Mouse (Mus musculus): Measurements from ENCODE around the gene Wdr90.

Wdr90 gene

DNA sequence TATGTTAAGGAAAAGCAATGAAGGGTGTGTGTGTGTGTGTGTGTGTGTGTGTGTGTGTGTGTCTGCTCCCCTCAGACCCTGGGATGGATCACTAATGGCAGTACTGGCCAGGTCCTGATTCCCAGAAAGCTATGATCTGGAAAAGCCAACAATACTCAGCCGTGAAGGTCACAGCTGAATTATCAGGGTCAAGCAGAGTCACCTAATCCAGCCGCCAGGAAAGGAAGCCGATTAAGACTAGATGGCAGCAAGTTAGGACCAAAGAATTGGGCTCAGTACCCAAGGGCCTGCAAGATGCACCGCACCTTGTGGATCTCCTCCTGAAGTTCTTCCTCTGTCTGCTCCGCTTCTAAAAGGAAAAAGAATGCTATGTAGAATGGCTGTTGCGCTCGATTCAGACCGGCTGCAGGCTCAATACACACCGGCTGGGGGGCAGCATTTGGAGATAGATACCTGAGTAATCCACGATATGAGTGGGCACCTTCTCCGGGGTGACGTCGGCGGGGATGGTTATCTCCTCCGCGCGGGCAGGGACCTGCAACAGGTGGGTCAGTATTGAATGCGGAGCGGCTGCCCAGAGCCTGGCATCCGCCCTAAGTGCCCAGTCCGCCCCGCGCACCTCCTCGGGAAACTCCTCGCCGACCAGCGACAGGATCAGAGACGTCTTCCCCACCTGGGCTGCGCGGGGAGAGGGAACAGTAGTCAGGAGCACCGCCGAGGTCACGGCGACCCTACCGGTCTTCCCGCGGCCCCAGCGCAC lies 17.5 kb downstream of the Wdr90 start:
- peak; percentile 63 for DNase-seq

DNA sequence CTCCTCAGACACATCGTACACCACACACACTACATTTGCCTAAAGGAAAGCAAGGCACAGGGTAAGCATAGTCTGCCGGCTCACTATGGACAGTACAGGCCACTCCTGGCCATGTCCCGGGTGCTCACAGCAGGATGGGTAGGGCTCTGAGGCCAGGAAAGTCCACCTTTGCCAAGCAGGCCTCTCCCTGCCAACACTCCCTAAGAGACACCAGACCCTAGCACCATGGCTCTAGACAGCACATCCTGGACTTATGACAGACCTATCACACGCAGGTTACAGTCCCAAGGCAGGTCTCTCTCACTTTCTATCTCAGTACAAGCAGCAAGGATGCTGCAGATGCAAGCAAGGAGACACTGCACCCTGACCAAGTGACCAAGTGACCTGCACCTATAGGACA lies 18.2 kb downstream of the Wdr90 start:
- peak; percentile 53 for DNase-seq

DNA sequence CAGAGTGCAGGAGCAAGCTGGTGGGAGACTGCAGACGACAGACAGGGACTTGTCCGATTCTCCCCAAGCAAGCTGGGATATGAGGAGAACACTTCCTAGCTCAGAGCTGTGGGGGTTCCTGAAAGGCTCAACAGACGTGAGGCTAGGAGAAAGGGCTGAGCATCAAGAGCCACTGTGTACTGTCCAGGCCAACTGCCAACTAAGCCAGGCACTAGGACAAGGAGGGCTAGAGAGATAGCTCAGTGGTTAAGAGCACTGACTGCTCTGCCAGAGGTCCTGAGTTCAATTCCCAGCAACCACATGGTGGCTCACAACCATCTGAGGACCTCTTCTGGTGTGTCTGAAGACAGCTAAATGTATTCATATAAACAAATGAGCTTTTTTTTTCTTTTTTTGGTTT lies 18.8 kb downstream of the Wdr90 start:
- peak; percentile 41 for DNase-seq

DNA sequence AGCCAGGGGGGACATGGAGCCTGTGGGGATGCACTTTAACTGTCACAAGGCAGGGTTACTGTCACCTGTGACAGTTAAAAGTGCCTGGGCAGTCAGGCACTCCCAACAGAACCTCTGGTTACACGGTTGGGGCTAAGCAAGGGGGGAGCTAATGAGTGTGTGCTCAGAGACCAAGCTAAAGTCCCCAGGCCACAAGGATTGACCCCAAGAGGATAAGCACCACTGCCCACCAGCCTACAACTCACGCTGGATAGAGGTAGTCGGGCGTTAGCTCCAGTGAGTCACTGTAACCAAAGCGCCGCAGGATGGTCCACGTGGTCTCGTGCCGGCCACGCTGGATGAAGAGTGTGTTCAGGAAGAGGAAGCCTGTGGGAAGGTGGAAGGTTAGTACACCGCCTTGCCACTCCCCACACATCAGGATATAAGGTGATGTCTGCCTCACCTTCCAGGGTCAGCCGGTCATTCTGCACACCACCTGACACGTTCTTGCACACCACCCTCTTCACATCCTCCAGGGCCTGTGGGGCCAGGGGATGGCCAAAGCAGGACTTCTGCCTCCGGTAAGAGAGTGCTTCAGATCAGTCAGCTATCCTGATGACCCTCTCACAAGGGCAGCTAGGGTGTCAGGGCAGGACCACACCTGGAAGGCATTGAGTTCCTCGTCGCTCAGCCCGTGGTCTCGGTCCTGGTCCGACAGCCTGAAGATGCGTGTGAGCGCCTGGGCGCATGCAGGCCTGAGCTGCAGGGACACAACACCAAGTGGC lies 20.0 kb downstream of the Wdr90 start, which contains the start of gene Gm20683:
Gm20683 (minus strand) TSS at position 647 of the 764 bp plus-strand sequence.
- peak; percentile 32 for DNase-seq

DNA sequence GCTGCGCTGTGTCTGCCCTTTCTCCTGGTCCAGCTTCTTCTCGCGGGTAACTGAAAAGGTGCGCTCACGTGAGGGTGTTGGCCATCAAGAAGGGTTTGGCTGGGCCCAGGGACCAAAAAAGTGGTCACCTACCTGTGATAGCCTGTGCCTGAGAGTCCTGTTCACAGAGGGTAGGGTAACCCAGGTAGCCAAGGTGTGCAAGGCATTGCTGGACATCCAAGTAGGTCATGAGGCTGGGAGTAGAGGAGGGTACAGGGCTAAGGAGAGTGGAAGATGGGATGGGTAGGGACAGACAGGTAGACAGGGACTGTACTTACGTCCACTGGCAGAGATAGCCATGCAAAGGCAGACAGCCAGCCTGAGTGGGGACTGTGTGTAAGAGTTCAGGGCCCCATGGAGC lies 20.8 kb downstream of the Wdr90 start:
- no peak for DNase-seq

DNA sequence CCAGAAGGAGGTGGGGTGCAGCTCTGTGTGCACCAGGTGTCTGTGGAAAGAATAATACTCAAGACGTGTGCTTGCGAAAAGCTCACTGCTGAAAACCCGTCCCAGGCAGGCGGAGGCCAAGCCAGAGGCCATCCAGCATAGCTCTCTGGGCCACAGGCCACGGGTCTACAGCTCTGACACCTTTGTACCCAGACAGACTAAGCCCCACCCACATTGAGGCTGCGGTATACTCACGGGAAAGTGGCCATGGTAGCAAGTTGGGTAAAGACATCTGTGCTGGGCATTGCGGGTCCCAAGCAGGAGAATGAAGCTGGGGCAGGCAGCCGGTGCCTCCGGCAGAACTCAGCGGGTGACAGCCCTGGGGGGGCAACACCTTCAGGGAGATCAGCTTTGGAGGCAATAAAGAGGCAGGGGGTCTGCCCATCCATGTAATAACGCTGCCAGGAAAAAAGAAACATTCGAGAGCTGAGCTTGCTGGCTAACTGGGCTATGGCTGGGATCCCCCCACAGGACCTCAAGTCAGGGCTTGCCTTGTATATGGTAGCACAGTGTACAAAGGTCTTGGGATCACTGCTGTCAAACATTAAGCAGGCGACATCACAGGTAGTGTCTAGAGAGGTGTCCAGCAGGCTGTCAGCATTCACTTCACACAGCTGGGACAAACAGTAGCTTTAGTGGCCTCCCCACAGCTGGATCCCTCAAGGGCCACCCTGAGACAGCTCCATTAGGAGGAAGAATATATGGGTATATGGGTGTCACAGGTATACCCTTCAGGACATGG lies 21.7 kb downstream of the Wdr90 start:
- peak; percentile 55 for DNase-seq

DNA sequence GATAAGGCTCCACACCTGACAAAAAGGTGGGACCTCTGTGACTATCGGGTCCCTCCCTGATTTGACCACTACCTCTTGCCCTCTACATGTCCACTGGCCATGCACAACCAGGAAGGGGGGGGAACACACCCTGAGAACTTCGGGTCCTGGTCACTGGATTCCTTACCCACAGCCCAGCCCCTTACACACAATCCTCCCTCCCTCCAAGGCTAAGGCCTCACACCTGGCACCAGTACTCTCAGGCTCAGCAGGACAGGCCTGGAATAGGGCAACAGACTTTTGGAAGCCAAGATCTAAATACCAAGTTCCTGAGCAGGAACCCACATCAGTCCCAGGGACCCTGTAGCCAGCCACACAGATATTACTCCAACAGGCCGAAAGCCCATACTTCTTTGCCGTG lies 22.4 kb downstream of the Wdr90 start:
- no peak for DNase-seq

DNA sequence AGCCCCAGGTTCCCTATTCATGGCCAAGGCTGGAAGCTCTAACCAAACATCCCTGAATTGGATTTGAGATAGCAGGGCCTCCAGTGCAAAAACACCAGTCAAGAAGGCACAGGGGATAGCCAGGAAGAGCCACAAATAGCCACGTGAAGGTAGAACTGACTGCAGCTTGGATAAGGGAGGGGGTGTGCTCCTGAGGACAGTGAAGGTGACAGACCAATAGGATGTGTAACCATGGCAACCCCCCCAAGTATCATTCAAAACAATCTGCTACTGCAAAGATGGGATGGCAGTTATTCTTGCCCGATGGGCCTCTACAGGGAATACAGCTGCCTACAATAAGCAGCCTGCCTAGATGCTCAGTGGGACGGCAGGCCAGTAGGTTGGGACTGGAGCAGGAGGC lies 23.8 kb downstream of the Wdr90 start:
- DNase-seq = no peak

DNA sequence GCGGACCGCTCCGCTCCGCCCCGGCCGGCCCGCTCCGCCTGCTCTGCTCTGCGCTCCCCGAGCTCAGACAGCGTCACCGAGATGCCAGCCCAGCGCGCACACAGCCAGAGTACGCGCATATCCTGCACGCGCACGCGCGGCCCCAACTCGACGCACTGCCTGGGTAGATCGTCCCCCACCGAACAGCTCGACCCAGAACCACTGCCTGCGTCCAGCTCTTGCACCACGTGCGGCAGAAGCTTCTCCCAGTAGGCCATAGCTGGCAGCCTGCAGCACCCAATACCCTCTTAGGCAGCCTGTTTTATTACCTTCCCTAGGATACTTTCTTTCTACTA lies 24.3 kb downstream of the Wdr90 start, which contains the start of gene Rhbdl1:
Rhbdl1 (minus strand) TSS at position 220 of the 335 bp plus-strand sequence.
- DNase-seq = peak; percentile 90

DNA sequence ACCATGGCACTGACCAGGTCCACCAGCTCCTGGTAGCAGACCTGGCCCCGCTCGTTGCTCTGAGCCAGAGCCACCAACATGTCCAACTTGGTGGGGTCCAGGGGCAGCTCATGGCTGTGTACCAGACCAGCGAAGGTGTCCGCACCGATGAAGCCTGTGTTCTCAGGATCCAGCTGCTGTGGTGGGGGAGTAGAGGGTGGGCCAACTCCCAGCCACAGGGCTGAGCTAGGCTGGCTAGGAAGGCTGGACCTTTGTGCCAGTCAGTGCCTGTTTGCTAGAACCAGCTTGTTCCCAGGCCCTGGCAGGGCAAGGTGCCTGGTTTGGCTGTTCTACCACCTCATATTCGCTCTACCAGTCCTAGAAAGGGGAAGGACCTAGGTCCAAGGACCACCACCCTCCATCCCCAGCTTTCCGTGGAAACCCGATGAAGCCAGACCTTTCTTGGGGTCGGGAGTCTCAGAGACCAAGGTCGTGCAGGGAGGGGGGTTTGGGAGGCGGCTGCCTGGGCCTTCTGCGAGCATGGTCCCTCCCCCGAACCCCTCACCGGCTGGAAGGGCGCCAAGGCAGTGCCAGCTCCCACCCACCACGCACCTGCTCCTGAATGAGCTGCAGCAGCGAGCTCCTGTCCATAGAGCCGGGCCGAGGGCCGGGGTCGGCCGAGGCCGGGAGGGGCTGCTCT lies 24.8 kb downstream of the Wdr90 start:
- no peak for DNase-seq

DNA sequence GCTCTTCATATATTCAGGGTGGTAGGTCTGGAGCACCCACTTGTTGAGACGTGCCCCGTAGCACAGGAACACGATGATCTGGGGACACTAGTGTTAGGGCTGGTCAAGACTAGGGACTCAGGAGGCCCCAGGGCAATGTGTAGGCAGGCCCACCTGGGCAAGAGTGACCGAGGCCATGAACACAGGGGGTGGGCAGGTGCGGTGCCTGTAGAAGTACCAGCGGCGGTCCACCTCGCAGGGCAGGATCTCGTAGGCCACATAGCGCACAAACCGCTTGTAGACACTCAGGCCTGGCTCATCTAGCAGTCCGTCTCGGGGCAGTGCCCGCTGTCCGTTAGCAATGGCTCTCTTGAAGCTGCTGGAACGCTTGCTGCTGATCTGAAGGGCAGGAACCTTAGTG lies 25.5 kb downstream of the Wdr90 start:
- DNase-seq = peak; percentile 63

DNA sequence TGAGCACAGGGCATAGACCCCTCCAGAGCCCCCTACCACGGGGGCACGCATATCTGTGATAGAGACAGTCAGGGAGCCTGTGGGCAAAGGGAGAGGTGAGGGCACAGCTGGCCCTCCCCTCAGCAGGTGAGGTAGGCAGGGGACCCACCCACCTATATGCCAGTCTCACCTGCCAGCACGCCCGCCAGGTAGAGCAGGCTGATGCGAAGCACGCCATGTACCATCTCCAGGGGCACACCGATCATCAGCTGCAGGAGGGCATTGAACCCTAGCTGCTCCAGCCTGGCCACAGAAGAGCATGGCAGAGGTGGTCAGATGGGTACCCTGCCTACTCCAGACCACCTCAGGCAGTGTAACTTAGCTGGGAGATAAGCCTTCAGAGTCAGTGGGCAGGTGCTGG lies 26.0 kb downstream of the Wdr90 start:
- DNase-seq = no peak

DNA sequence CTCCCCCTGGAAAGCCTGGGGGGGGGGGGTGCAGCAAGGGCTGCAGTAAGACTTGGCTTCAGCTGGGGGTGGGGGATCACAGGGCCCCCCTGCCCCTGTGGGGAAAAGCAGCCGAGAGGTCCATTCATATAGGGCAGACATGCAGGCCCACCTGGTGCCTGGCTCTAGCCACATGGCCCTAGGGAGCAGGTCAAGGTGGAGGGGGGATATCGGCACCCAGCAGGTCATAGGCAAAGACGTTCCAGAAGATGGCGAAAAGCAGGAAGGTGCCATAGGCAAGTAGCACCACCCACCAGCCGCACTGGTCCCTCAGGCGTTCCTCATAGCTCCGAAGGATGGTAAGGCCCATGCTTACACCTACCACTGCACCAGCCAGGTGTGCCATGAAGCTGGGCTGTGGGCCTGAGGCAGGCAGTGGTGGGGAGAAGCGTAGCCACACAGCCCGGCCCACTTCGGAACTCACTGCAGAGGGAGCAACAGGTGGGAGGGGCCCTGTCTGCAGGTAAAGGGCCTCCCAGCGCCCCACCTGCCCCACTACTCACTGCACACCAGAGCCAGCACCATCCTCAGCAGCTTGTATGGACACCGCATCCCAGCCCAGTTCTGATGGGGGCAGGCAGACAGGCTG lies 26.6 kb downstream of the Wdr90 start:
- DNase-seq = peak; percentile 76

DNA sequence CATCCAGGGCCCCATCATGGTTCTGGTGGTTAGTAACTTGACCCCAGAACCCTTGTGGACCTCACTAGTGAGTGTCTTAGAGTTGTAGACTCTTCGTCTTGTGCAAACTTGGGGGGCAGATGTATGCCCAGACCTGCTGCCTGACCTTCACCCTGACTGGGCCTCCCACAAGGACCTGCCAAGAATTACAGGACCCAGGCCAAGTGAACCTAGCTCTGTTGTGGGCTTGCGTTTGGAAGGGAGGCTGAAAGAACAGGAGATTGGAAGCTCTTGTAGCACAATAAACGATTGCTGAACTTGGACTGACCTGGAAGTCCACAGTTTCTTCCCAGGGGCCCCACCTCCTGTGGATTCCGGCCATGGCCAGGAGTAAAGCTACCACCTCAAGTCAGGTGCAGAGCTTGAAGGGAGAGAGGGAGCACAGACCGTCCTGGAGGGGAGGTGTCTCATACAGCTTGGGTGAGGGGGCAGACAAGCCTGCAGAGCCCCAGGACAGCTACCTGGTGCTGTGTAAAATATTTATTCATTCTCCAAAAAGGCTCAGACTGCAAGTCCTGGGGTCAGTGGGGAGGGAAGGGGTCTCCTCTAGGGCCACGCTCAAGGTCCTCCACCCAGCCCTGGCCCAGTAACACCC lies 27.2 kb downstream of the Wdr90 start:
- peak; percentile 75 for DNase-seq

DNA sequence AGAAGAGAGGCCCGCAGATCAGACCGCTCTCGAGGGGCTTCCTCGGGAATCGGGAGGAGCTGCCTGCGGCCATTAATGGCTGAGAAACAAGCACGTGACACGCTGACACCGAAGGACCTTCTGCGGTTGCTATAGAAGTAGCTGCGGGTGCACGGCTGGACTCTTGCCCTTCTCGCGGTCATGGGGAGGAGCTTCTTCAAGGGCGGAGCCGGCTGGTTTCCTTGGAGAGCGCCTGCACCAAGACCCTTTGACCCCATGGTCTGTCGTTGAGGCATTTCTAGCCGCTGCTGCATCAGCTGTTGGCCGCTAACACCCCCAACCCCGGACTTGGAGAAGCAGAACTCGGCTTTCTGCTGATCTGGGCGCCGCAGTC lies 28.0 kb downstream of the Wdr90 start, which contains the start of gene Stub1:
Stub1 (minus strand) TSS at position 114 of the 373 bp plus-strand sequence.
- DNase-seq = no peak

DNA sequence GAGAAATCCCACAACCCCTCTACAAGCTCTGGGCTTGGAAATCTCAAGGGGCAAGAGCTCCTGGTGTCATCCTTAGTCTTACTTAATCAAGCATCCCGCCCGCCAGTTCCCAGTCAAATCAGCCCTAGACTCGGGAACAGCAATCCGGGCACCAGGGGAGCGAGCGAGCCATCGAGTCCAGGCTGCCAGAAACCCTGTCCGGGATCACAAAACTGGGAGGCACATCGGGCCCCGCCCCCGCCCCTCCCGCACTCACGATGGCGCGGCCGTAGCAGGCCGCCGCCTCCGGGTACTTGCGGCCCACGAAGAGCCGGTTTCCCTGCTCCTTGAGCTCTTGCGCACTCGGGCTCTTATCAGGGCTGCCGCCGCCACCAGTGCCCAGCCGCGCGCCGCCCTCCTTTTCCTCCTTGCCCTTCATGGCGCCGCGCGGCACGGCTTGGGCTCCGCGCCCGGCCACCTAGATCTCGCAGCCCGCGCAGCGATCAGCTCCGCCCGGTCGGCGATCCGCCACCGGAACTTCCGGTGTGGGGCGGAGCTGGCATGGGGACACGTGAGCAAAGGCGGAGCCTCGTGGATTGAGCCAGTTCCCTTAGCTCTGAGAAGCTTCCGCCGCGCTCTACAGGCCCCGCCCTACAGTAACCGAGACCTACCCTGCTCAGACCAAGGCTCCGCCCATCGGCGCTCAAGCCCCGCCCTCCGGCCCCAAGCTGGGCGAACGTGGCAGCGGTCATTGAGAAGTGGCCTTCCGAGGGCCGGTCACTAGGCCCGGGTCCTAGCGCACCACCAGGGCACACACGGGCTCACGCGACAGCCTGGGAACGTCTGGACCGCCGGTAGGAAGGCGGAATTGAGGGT lies 28.6 kb downstream of the Wdr90 start:
- DNase-seq = peak; percentile 99

DNA sequence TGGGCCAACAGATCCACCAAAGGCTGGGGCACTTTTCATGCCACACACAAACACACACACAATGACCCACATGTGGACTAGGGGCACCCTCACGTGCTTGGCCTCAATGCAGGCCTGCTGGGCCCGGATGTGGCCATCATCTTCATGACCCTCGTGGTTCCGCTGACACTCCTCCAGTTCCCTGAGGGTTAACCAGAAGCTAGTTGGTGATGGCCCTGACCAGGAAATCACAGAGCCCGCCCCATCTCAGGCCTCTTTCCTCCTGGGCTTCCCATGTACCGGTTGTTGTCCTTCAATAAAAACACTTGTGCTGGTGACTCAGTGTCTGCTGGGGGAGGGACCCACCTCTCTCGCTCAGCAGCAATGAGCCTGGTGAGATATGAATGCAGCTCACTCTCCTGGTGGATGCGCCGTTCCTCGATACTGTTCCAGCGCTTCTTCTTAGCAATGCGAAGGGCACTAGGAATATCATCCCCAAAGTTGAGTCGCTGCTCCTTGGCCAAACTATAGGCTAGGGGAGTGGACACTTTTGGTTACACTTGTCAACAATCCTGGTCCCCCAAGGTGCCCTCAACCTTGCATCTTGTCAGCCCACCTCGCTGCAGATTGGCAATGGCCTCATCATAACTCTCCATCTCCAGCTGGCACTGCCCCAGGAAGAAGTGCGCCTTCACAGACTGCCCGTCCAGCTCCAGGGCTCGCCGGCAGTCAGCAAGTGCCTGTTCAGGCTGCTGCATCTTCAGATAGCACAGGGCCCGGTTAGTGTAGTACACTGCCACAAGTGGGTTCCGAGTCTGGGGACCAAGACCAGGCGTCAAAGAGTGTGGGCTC lies 29.6 kb downstream of the Wdr90 start:
- DNase-seq = peak; percentile 80

DNA sequence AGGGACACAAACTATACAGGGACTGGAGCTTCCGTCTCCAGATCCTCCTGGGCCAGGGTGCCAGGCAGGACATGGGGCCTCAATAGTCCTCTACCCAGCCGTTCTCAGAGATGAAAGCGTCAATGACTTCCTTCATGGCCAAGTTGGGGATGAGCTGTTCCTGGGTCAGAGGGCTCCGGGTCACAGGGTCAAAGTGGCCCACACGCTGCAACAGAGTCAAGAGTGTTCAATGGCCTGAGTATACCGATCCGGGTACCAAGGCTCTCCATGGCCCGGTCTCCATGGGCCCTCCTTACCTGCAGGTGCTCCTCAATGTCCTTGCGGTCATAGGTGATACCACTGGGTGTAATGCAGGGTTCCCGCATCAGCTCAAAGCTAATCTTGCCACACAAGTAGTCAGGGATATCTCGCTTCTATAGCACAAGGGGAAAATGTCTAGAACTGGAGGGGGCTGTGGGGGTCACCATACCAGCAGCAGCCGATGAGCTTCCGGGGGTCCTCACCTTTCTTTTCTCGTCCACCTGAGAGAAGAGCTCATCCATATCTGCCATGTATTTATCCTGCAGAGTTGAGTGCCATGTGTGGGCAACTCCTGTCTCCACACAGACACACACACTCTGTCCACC lies 30.4 kb downstream of the Wdr90 start:
- DNase-seq = peak; percentile 59

DNA sequence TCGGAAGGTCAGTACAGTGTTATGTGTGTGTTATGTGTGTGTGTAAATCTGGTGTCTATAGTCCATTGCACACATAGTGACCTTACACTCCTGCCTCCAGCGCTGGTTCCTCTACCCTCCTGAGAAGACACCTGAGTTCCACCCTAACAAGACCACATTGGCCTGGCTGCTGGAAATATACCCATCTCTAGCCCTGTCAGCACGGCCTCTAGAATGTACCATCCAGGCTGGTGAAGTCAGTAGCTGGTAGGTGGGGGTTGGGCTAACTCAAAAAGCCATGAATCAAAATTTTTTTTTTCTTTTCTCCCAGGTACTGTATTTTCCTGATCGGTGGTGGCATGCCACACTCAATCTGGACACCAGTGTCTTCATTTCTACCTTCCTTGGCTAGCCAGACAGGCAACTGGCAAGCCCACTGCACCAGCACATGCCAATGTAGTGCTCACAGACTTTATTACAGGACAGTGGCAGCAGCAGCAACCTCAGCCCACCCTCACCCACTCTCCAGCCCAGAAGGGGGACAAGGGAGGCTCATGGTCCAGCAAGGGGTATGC lies 31.0 kb downstream of the Wdr90 start:
- peak; percentile 58 for DNase-seq

Data from cerebellum, adult 11-12 months (tissue).